Mouse (Mus musculus) small intestine, adult 10 weeks (tissue): ENCODE results near the gene Unc93b1. TPM values are rescaled to one million over a fixed set of nuclear protein-coding genes. Genes with fewer than 3 reads are reported as not detected.

ENCODE experiments used
- polyA plus RNA-seq: library from polyadenylated mRNA; stranded (reverse); fragments of 350-450 nt; fragmentation: Illumina TruSeq; extraction: RNeasy Lipid Tissue Mini Kit (QIAGEN cat#74804); gene quantifications from one replicate; pipeline ENCODE4 v1.2.3, GENCODE M21; 2014; ENCODE audit warnings: low replicate concordance

The Unc93b1 gene
- polyA plus RNA-seq, result 0.33 TPM

DNA sequence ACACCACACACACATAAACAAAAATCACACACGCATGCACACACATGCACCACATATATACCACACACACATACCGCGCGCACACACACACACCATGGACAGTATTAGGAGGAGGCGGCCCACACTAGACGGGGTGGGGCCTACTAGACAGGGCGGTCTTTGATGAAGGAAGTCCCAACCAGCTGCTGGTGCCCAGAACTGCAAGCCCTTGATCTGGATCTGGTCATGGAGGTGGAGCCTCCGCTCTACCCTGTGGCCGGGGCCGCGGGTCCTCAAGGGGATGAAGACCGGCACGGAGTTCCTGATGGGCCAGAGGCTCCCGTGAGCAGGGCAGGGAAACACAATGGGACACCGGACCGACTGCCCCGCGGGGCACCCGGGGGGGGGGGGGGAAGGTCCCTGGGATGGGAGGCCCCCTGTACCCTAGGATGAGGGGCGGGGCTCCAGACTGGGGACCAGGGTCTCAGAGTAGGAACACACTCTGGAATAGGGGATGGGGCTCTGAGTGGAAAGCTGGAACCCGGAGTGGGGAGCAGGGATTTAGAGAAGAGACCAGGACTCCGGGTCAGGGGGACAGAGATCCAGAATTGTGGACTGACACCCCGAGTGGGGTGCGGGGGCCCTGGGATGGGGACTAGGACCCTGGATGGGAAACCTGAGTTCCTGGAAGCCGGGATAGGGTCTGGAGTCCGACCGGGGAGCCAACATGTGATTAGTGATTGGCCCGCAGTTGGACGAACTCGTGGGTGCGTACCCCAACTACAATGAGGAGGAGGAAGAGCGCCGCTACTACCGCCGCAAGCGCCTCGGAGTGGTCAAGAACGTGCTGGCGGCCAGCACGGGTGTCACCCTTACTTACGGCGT, at the start of gene Unc93b1:
Gene Unc93b1 (plus strand): TSS at position 155 of the 864 bp plus-strand sequence.

DNA sequence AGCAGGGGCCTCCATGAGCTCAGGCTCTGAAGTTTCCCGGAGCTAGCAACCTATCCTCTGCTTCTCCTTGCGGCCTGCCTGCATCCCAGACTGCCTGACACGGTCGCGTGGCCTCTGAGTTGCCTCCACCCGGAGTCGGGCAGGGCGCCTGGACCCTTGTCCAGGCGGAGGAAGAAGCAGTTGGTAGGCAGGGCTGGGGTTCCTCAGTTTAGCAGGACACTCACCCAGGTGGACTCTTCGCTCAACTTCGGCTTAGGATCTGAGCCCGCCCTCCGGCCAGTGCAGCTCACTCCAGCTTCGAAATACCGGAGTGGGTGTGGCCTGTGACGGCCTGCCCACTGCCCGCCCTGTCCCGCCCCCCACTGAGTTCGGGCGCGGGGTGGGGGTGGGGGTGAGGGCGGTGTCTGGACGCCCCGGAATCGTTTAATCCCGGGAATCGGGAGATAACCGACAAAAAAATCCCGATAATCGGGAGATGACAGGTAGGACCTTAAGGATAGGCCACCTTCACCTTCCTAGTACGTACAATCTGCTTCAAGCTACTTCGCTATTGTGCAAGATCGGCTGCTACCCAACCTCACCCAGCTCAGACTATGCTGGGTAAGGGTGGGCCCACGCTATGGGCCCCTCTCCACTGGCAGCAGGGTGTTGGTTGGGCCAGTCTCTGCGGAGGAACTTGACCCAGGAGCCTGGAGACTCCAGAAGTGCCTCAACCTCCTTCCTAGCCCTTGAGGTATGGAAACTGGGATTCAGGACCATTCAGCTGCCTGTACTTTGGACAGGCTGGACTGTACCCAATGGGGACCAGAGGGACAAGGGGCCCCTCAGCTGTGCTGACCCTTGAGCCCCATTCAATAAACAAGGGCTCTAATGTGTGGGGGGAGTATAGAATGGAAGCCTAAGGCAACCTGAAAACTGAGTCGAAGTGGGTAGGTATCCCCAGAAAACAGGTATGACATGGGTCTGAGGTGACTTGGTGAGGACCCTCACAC, 27.9 kb upstream of the Unc93b1 start, which contains the start of gene Tcirg1:
Gene Tcirg1 (minus strand): TSS at position 339 of the 992 bp plus-strand sequence.

DNA sequence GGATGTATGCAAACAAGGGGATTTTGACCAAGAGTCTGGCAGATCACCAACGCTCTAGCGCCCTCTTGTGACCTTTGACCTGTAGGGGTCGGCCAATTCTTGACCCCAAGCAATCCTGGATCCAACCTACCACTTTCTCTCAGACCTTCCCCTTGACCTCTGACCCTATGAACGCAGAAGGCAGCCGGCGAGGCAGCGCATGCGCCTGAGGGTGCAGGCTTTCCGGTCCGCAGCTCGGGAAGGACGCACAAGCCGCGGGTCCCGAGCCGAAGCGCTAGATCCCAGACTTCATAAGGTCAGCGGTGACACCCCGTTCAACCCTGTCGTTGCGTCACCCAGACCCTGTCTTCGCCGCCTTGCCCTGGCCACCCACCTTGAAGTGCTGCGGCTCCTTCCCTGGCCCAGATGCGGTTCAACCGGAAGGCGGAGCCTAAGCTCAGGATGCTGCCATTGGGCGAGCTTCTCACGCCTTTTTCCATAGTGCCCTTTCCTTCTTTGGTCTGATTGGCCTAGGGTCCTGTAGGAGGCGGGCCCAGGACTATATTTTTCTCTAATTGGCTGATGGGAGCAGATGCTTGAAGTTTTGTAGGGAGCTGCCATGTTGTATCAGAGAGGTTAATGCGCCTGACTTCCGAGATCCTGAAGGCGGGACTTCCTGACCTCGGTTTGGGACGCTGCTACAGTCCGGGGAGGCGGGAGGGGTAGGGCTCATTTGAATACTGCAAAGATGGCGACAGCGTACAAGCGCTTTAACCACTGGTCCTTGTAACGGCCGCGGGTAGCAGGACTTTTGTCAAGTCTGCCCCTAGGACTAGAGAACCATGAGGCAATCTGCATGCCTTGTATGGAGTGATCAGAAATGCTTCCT, 22.4 kb upstream of the Unc93b1 start, which contains the start of gene Ndufs8:
Gene Ndufs8 (minus strand): TSS at position 438 of the 868 bp plus-strand sequence.

DNA sequence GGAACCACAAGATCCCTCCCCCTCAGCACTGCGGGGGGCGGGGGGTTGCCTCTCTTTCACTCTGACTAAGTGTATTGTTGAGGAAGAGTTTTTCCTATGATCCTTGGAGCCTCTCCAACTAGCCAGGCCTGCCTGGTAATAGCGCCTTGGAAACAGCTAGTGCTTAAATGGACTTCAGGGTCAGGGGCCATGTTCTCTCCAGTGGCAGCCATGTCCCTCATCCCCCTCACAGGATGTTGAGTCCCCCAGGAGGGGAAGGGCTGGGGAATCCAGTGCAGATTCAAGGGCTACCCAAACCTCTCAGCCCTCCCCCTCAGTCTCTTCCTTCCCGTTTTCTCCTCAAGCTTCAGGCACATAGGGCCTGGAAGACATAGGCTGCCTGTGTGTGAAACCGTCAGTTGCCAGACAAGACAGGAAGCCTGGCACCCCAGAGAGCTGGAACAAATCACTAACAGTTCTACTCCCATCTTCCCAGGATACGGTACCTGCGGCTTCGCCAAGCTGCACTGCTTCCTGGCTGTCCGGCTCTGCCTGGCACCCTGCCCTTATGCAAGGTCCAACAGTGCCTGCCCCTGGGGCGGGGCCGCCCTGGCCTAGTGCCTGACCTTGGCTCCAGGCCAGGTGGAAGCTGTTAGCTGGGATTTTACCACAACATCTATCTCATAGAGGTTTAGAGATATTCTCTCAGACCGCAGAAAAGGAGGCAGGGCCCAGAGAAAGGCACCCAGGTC, 5.6 kb upstream of the Unc93b1 start, which contains the start of gene Aldh3b1:
Gene Aldh3b1 (minus strand): TSS at position 598 of the 731 bp plus-strand sequence.

DNA sequence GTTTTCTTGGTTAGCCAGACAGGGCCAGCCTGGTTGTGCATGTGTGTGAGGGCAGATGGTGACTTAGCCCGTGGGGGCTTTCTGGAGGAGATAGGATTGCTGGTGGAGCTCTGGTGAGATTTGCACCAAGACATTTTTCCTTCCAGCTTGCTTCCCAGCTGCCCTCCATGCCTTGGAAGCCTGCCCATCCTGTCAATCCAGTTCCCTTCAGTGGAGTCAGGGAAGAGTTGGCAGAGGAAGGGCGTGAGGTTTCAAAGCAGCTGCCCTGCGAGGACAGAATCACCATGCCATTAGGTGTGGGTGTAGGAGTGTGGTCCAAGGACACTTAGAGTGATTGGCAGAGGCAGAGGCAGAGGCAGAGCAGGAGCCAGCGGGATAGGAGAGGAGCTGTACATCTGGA, 23.5 kb downstream of the Unc93b1 start, which contains the start of gene Aldh3b3:
Gene Aldh3b3 (plus strand): TSS at position 176 of the 400 bp plus-strand sequence.

DNA sequence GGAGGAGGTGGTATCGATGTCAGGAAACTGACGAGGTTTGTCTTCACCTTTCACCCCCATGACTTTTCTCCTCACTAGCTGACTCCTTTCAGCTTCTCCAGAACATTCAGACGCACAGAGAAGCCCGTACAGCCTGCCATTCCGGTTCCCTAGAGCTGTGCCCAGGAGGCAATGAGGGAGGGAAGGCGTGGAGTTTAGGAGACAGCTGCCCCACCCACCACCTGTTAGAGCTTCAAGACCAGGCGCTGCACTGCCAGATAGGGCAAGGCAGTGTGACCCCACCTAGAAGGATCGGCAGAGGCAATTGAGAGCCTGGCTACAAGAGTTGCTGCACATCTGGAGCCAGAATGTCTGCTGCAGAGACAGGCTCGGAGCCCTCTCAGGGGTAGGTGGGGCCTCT, 37.2 kb downstream of the Unc93b1 start, which contains the start of gene Aldh3b2:
Gene Aldh3b2 (plus strand): TSS at position 100 of the 400 bp plus-strand sequence.

DNA sequence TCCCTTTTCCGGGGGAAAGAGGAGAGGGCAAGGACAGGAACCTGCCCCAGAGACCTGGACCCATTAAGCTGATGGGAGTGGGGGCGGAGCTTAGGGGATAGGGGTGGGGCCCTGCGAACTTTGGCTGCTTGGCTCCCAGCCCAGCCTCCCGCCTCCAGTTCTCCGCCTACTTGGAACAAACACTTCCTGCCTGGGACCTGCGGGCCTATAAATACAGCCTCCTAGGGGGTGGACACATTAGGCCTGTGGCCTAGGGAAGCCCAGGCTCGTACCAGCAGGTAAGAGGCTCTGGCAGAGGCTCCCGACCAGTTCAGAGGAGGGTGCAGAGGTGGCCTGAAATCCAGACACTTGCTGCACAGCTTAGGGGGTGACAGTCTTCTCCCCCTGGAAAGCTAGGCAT, 51.3 kb downstream of the Unc93b1 start, which contains the start of gene Acy3:
Gene Acy3 (plus strand): TSS at position 237 of the 400 bp plus-strand sequence.

DNA sequence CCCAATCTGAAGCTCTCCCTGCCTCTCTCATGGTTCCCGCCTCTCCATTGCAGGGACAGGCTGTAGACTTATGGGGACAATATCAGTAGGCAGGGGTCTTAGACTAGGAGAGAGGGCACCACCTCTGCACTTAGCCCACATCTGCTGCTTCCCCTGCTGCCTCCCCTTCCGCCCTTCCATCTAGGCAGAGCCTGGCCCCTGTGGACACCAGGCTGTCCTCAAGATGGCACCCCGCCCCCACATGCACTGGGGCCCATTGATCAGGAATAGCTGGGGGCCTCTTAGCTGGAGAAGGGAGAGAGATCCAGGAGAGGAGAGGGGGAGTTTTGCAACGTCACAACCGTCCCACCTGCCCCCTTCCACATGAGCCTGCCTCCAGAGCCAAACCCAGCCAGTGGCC, 57.4 kb downstream of the Unc93b1 start, which contains the start of gene Tbx10:
Gene Tbx10 (plus strand): TSS at position 337 of the 400 bp plus-strand sequence.

Other genes starting within 250 kb of the Unc93b1 start
- gene Lrp5, start 248.6 kb upstream of the Unc93b1 start, polyA plus RNA-seq, result 0.45 TPM
- 37.2 TPM for gene 1810055G02Rik, start 226.9 kb upstream of the Unc93b1 start, polyA plus RNA-seq
- 149 TPM for gene Kmt5b, start 167.8 kb upstream of the Unc93b1 start, polyA plus RNA-seq
- 266 TPM for gene Chka, start 83.4 kb upstream of the Unc93b1 start, polyA plus RNA-seq
- gene Tcirg1, start 28.1 kb upstream of the Unc93b1 start, polyA plus RNA-seq, result 1.8 TPM
- 0.63 TPM for gene Ndufs8, start 22.4 kb upstream of the Unc93b1 start, polyA plus RNA-seq
- 1.9 TPM for gene Aldh3b1, start 5.4 kb upstream of the Unc93b1 start, polyA plus RNA-seq
- gene Aldh3b3, start 23.5 kb downstream of the Unc93b1 start, polyA plus RNA-seq, result not detected
- gene Aldh3b2, start 37.1 kb downstream of the Unc93b1 start, polyA plus RNA-seq, result not detected
- 5.0 TPM for gene Acy3, start 51.4 kb downstream of the Unc93b1 start, polyA plus RNA-seq
- gene Tbx10, start 57.6 kb downstream of the Unc93b1 start, polyA plus RNA-seq, result not detected
- not detected for gene Nudt8, start 65.4 kb downstream of the Unc93b1 start, polyA plus RNA-seq
- gene Gm49405, start 65.4 kb downstream of the Unc93b1 start, polyA plus RNA-seq, result 0.19 TPM
- gene Doc2g, start 68.1 kb downstream of the Unc93b1 start, polyA plus RNA-seq, result not detected
- 2.5 TPM for gene Ndufv1, start 77.6 kb downstream of the Unc93b1 start, polyA plus RNA-seq
- gene Gstp1, start 102.8 kb downstream of the Unc93b1 start, polyA plus RNA-seq, result 15.3 TPM
- gene Gstp2, start 110.8 kb downstream of the Unc93b1 start, polyA plus RNA-seq, result 8.5 TPM
- gene Gstp3, start 124.4 kb downstream of the Unc93b1 start, polyA plus RNA-seq, result not detected
- not detected for gene Cabp2, start 146.4 kb downstream of the Unc93b1 start, polyA plus RNA-seq
- gene Cdk2ap2, start 162.0 kb downstream of the Unc93b1 start, polyA plus RNA-seq, result 2.9 TPM
- 0.93 TPM for gene Pitpnm1, start 164.8 kb downstream of the Unc93b1 start, polyA plus RNA-seq
- not detected for gene Aip, start 190.7 kb downstream of the Unc93b1 start, polyA plus RNA-seq
- gene Gpr152, start 204.6 kb downstream of the Unc93b1 start, polyA plus RNA-seq, result not detected
- 0.71 TPM for gene Cabp4, start 208.8 kb downstream of the Unc93b1 start, polyA plus RNA-seq
- gene Coro1b, start 213.4 kb downstream of the Unc93b1 start, polyA plus RNA-seq, result 9.9 TPM
- gene Ptprcap, start 218.4 kb downstream of the Unc93b1 start, polyA plus RNA-seq, result 1.9 TPM
- 1.9 TPM for gene Rps6kb2, start 228.2 kb downstream of the Unc93b1 start, polyA plus RNA-seq
- 0.67 TPM for gene Carns1, start 240.3 kb downstream of the Unc93b1 start, polyA plus RNA-seq